Mouse (Mus musculus): Measurements from ENCODE around the gene Krt24. TPM values are rescaled to one million over a fixed set of nuclear protein-coding genes. Genes with fewer than 3 reads are reported as not detected.

Krt24 gene
- polyA plus RNA-seq, 1 experiment from 2014 or later, result 0.23 TPM

Other genes with a start within 250 kb of the Krt24 start
- gene Igfbp4, start 244.0 kb downstream of the Krt24 start, polyA plus RNA-seq (2015; fragmentation: Nextera tagmentation; extraction: Ambion mirVana), result 1,243 and 1,296 TPM in 2 replicates
- 1.9 and 2.1 TPM in 2 replicates for gene Tns4, start 196.0 kb downstream of the Krt24 start, polyA plus RNA-seq (2015; fragmentation: Nextera tagmentation; extraction: Ambion mirVana)
- 0.38 and 0.48 TPM in 2 replicates for gene Ccr7, start 130.2 kb downstream of the Krt24 start, polyA plus RNA-seq (2015; fragmentation: Nextera tagmentation; extraction: Ambion mirVana)
- gene Smarce1, start 54.2 kb downstream of the Krt24 start, polyA plus RNA-seq (2015; fragmentation: Nextera tagmentation; extraction: Ambion mirVana), result 224 and 241 TPM in 2 replicates
- 0.36 and 0.46 TPM in 2 replicates for gene Krt222, start 41.2 kb downstream of the Krt24 start, polyA plus RNA-seq (2015; fragmentation: Nextera tagmentation; extraction: Ambion mirVana)
- not detected in 2 replicates for gene Krt25, start 37.7 kb upstream of the Krt24 start, polyA plus RNA-seq (2015; fragmentation: Nextera tagmentation; extraction: Ambion mirVana)
- gene Krt26, start 52.7 kb upstream of the Krt24 start, polyA plus RNA-seq (2015; fragmentation: Nextera tagmentation; extraction: Ambion mirVana), result not detected in 2 replicates
- gene Krt27, start 65.8 kb upstream of the Krt24 start, polyA plus RNA-seq (2015; fragmentation: Nextera tagmentation; extraction: Ambion mirVana), result not detected in 2 replicates
- gene Krt28, start 89.6 kb upstream of the Krt24 start, polyA plus RNA-seq (2015; fragmentation: Nextera tagmentation; extraction: Ambion mirVana), result 0.14 and 0.17 TPM in 2 replicates
- 625 and 642 TPM in 2 replicates for gene Krt10, start 104.1 kb upstream of the Krt24 start, polyA plus RNA-seq (2015; fragmentation: Nextera tagmentation; extraction: Ambion mirVana)
- gene Krt12, start 137.0 kb upstream of the Krt24 start, polyA plus RNA-seq (2015; fragmentation: Nextera tagmentation; extraction: Ambion mirVana), result 0.15 and 0.61 TPM in 2 replicates
- 0.20 and 0.32 TPM in 2 replicates for gene Krt20, start 152.9 kb upstream of the Krt24 start, polyA plus RNA-seq (2015; fragmentation: Nextera tagmentation; extraction: Ambion mirVana)
- 23.0 and 24.2 TPM in 2 replicates for gene Krt23, start 207.9 kb upstream of the Krt24 start, polyA plus RNA-seq (2015; fragmentation: Nextera tagmentation; extraction: Ambion mirVana)
- gene Krt39, start 236.1 kb upstream of the Krt24 start, polyA plus RNA-seq (2015; fragmentation: Nextera tagmentation; extraction: Ambion mirVana), result 0.15 TPM in 1 of 2 replicates, not detected in the other